Mouse (Mus musculus): ENCODE data around the gene H2-T3.
"Not testable (repeated sequence)": the region's sequence is repeated elsewhere in the genome, so short reads cannot be mapped to it uniquely, and the experiment has no call there.

DNA sequence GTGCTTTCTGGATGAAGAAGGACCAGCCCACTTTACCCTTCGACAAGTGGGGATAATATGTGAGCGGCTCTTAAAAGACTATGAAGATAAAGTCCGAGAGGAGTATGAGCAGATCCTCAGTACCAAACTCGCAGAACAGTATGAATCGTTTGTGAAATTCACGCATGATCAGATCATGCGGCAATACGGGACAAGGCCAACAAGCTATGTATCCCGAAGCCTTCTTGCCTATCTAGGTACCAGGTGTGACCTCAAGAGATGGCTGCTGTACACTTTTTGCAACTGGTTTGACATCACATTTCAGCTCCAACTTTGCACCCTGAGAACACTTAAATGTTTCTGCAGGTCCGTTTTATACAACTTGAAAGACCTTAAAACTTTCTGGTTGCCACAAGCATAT, 10.6 kb downstream of the H2-T3 start:
- TF ChIP-seq TAL1, GATA1 (IDR thresholded peaks at IDR 0.05; ENCODE audit: low read length): not testable (repeated sequence)
